Mouse (Mus musculus) midbrain, embryonic 13.5 days (tissue): Measurements from ENCODE around the gene Fbxo42. TPM values are rescaled to one million over a fixed set of nuclear protein-coding genes. Genes with fewer than 3 reads are reported as not detected.

Experiments
- ATAC-seq: fragments of 200-750 bp; cut with Nextera tagmentation; 2 replicates; pipeline ENCODE4 v1.8.0; 2017; ENCODE audit warnings: mild to moderate bottlenecking, moderate TSS enrichment, moderate library complexity
- H3K27ac ChIP-seq: fragments of 300-500 bp; sonication (generic); 2 replicates; pipeline ENCODE4 v1.5.1; 2015; ENCODE audit warnings: inconsistent platforms, mild to moderate bottlenecking, moderate library complexity
- H3K27me3 ChIP-seq: fragments of 300-500 bp; sonication (generic); 2 replicates; pipeline ENCODE4 v1.6.1; 2015; ENCODE audit warnings: mild to moderate bottlenecking, inconsistent platforms
- H3K36me3 ChIP-seq: fragments of 300-500 bp; sonication (generic); 2 replicates; pipeline ENCODE4 v1.6.1; 2015; ENCODE audit warnings: mild to moderate bottlenecking, inconsistent platforms
- H3K4me1 ChIP-seq: fragments of 300-500 bp; sonication (generic); replicated peaks from 2 replicates; pipeline ENCODE4 v1.6.1; 2015; ENCODE audit warnings: inconsistent platforms
- H3K4me2 ChIP-seq: fragments of 300-500 bp; sonication (generic); replicated peaks from 2 replicates; pipeline ENCODE4 v1.6.1; 2015; ENCODE audit warnings: moderate library complexity, mild to moderate bottlenecking, inconsistent platforms
- H3K4me3 ChIP-seq: fragments of 300-500 bp; sonication (generic); replicated peaks from 2 replicates; pipeline ENCODE4 v1.5.1; 2015; ENCODE audit warnings: mild to moderate bottlenecking, inconsistent platforms
- H3K9ac ChIP-seq: fragments of 300-500 bp; sonication (generic); replicated peaks from 2 replicates; pipeline ENCODE4 v1.6.1; 2015; ENCODE audit warnings: mild to moderate bottlenecking, inconsistent platforms
- H3K9me3 ChIP-seq: fragments of 300-500 bp; sonication (generic); 2 replicates; pipeline ENCODE4 v1.6.1; 2016; ENCODE audit warnings: mild to moderate bottlenecking, inconsistent platforms
- WGBS: fragments of 180-500 bp; shearing (Covaris S2); methylation state at CpG from one replicate; pipeline ENCODE4 v1.1.7; 2015; 5-methylcytosine and 5-hydroxymethylcytosine counted together
- polyA plus RNA-seq: library from polyadenylated mRNA; unstranded; fragments of >200 nt; fragmentation: Nextera tagmentation; extraction: Ambion mirVana; gene quantifications from 2 replicates; pipeline ENCODE4 v1.2.1, GENCODE M21; 2015

The Fbxo42 gene
- polyA plus RNA-seq: 22.9 and 26.3 TPM in 2 replicates

DNA sequence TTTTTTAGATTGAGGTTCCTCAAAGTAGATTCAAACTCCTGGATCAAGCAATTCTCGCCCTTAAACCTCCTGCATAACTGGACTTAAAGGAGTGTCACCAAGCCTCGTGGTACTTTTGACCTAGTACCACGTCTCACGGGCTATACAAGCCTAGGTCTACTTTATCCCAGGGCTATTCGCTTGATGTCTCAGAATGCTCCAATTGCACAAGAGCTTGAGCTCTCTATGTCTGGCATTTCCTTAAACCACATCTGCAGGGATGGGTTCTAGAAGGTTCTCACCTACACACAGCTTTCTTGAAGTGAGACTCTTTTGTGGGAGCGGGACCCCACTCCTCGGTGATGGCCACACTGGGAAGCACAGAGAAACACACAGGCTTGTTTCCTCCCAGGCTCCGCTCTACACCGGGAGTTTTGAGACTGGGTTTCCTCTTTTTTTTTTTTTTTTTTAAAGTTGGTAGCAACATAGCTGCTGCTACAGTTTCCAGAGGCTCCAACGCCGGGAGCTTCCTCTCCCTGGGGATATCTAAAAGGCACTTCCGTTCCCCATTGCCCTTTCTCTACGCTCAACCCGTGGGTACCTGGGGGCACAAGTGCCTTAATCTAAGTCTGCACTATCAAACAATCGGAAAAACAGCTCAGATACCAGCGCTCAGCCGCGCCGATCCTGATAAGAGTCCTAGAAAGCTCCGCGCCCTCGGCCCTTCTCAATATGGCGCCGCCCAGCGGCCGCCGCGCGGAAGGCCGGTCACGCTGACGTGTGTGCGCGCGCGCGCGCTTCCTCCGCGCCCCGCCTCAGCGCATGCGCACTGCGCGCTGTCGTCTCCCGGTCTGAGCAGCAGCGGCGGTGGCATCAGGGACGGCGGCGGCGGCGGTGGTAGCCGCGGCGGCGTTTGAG lies at the start of gene Fbxo42:
Gene Fbxo42 (plus strand): TSS at position 802 of the 897 bp plus-strand sequence.
- Histone ChIP-seq H3K4me1 (peaks cover 29% of the 10 kb centered on the region), H3K27me3 (no peaks in the 10 kb centered on the region), H3K4me2 (peak within 1 kb of the TSS; percentile 92), H3K36me3 (no peaks in the 10 kb centered on the region), H3K9me3 (no peaks in the 10 kb centered on the region), H3K27ac (peak within 1 kb of the TSS; percentile 83), H3K9ac (peak within 1 kb of the TSS; percentile 95), H3K4me3 (peak within 1 kb of the TSS; percentile 100)
- ATAC-seq: peak; percentile 83
- 9% methylated on average over 58 of the region's 58 CpGs for WGBS

- no peak for ATAC-seq
- Histone ChIP-seq H3K9me3 (no peaks in the 10 kb centered on the region), H3K9ac (no peak overlapping the region), H3K27ac (no peak overlapping the region), H3K4me3 (no peak overlapping the region), H3K27me3 (no peaks in the 10 kb centered on the region), H3K4me2 (no peak overlapping the region), H3K36me3 (no peaks in the 10 kb centered on the region), H3K4me1 (peaks cover 3% of the 10 kb centered on the region; the same call in 1 of the 2 replicates)
- 80% methylated on average over 4 of the region's 4 CpGs for WGBS
These were observed 48.8 kb upstream of the Fbxo42 start for GRCm38 (mm10) chr4:141098935-141099334.

DNA sequence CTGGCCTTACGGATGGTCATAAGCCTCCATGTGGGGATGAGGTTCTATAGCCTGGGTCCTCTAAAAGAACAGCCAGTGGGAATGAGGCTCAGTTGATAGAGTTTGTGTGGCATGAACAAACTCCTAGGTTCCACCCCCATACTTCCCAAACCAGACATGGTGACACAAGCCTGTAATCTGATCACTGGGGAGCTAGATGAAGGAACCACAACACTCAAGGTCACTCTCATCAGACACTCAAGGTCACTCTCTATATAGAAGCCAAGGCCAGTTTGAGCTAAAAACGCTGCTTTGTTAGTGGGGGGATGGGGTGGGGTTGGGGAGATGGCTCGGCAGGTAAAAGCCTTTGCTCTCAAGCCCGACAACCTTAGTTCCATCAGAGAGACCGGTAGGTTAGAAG lies 47.8 kb upstream of the Fbxo42 start:
- no peaks in the 10 kb centered on the region for H3K36me3 ChIP-seq
- H3K4me2 ChIP-seq: no peak overlapping the region
- H3K4me1 ChIP-seq: peaks cover 3% of the 10 kb centered on the region; the same call in 1 of the 2 replicates
- H3K9ac ChIP-seq: no peak overlapping the region
- H3K27ac ChIP-seq: no peak overlapping the region
- H3K4me3 ChIP-seq: no peak overlapping the region
- WGBS: 82% methylated on average over 5 of the region's 5 CpGs
- no peaks in the 10 kb centered on the region for H3K9me3 ChIP-seq
- H3K27me3 ChIP-seq: no peaks in the 10 kb centered on the region
- no peak for ATAC-seq

GRCm38 (mm10) chr4:141101291-141101690 lies 46.4 kb upstream of the Fbxo42 start:
- no peak for ATAC-seq
- no peaks in the 10 kb centered on the region for H3K36me3 ChIP-seq
- H3K27ac ChIP-seq: no peak overlapping the region
- WGBS: 90% methylated on average over 9 of the region's 9 CpGs
- no peaks in the 10 kb centered on the region for H3K27me3 ChIP-seq
- no peak overlapping the region for H3K4me2 ChIP-seq
- H3K4me1 ChIP-seq: peaks cover 3% of the 10 kb centered on the region; the same call in 1 of the 2 replicates
- no peak overlapping the region for H3K4me3 ChIP-seq
- no peak overlapping the region for H3K9ac ChIP-seq
- H3K9me3 ChIP-seq: no peaks in the 10 kb centered on the region

- ATAC-seq: no peak
- H3K4me2 ChIP-seq: no peak overlapping the region
- no peaks in the 10 kb centered on the region for H3K9me3 ChIP-seq
- WGBS: 63% methylated on average over 6 of the region's 6 CpGs
- peaks cover under 1% of the 10 kb centered on the region; the same call in 1 of the 2 replicates for H3K4me1 ChIP-seq
- no peak overlapping the region for H3K4me3 ChIP-seq
- no peaks in the 10 kb centered on the region for H3K36me3 ChIP-seq
- H3K9ac ChIP-seq: no peak overlapping the region
- H3K27ac ChIP-seq: no peak overlapping the region
- no peaks in the 10 kb centered on the region for H3K27me3 ChIP-seq
These were observed 45.9 kb upstream of the Fbxo42 start for GRCm38 (mm10) chr4:141101855-141102254.

DNA sequence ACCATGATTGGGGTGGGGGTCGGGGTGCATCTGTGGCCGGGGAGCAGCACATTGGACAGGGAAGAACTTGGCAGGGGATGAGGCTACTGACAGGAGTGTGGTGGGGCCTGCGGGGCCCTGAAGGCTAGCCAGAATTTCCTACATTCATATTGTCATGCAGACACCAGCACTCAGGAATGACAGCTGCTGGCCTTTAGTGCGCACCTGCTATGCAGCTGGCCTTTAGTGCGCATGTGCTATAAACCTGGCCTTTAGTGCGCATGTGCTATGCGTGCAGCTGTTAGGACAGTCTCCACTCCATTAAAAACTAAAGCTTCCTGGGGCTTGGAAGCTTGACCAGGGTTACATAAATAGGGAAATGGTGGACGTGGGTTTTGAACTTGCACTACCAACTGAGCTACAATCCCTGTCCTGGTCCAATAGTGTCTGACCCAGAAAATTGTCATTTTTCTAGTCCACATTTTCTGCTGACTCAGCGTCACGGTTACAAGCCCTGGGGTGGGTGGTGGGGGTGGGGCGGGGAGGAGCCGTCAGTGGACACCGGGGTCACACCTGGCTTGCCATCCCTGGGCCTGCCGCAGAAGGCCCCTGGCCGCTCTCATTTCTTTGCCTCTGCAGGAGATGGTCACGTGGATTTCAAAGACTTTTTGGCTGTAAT lies 41.1 kb upstream of the Fbxo42 start:
- Histone ChIP-seq H3K4me3 (no peak overlapping the region), H3K36me3 (peaks cover 23% of the 10 kb centered on the region), H3K27ac (no peak overlapping the region), H3K9me3 (0 out of 2 replicates have a peak, but pooled peaks cover 2% of the 10 kb centered on the region), H3K4me2 (no peak overlapping the region), H3K4me1 (no peaks in the 10 kb centered on the region), H3K9ac (no peak overlapping the region), H3K27me3 (no peaks in the 10 kb centered on the region)
- WGBS: 79% methylated on average over 16 of the region's 16 CpGs
- ATAC-seq: no peak

DNA sequence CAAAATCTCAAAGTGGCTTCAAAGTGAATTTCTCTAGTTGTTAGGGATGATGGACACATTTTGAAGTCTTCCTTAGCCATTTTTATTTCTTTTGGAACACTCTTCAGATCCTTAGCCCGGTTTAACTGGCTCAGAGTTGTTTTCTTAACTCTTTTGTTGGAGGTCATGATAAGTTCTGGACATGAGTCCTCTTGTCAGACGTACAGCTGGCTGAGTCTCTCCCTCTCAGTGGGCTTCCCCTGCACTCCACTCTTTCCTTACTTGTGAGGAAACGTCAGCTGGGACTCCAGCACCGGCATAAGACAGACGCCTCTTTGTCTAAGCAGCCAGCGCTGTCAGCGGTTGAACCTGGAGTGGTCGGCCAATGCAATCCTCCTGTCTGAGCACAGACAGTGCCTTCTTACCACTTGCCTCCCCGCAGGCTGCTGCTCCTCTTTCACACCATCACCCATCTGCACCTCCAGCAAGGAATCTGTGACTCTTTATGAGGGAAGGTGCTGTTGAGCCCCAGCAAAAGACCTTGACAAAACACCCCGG lies 39.4 kb upstream of the Fbxo42 start:
- no peak overlapping the region for H3K27ac ChIP-seq
- peaks cover 38% of the 10 kb centered on the region for H3K36me3 ChIP-seq
- H3K4me2 ChIP-seq: no peak overlapping the region
- 0 out of 2 replicates have a peak, but pooled peaks cover 2% of the 10 kb centered on the region for H3K9me3 ChIP-seq
- no peaks in the 10 kb centered on the region for H3K27me3 ChIP-seq
- no peak overlapping the region for H3K9ac ChIP-seq
- no peaks in the 10 kb centered on the region for H3K4me1 ChIP-seq
- WGBS: 62% methylated on average over 10 of the region's 10 CpGs
- no peak overlapping the region for H3K4me3 ChIP-seq
- no peak for ATAC-seq

GRCm38 (mm10) chr4:141113831-141114230 lies 33.9 kb upstream of the Fbxo42 start:
- peaks cover 89% of the 10 kb centered on the region for H3K36me3 ChIP-seq
- H3K27ac ChIP-seq: peak overlapping the region; percentile 6; the same call in 1 of the 2 replicates
- peaks cover 17% of the 10 kb centered on the region for H3K4me1 ChIP-seq
- no peak overlapping the region for H3K4me3 ChIP-seq
- 0 out of 2 replicates have a peak, but pooled peaks cover 2% of the 10 kb centered on the region for H3K9me3 ChIP-seq
- H3K27me3 ChIP-seq: no peaks in the 10 kb centered on the region
- H3K9ac ChIP-seq: no peak overlapping the region
- no peak overlapping the region for H3K4me2 ChIP-seq
- 78% methylated on average over 7 of the region's 7 CpGs for WGBS
- peak; percentile 5; the same call in 1 of the 2 replicates for ATAC-seq

DNA sequence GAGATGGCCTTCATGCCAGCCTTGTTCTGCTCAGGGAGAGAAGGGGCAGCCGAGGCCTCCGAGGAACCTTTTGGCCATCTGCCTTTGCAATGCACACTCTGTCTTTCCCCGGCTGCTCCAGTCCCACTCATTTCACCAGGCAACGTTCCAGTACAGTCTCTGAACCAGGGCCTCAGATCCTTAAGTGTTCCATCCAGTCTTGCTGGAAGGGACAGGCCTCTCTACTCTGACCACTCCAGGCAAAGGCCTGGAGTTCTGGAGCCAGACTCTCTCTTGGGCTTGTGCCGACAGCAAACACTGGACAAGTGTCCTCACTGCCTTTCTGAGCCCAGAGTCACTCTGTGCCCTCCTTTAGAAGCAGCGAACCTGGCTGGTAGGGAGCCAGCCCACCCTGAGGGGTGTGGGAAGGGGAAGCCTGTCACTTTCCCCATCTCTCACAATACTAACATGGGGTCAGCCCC lies 33.2 kb upstream of the Fbxo42 start:
- no peak for ATAC-seq
- Histone ChIP-seq H3K4me2 (no peak overlapping the region), H3K9ac (no peak overlapping the region), H3K36me3 (peaks cover 89% of the 10 kb centered on the region), H3K27me3 (no peaks in the 10 kb centered on the region), H3K9me3 (0 out of 2 replicates have a peak, but pooled peaks cover 2% of the 10 kb centered on the region), H3K4me1 (peaks cover 24% of the 10 kb centered on the region), H3K27ac (peak overlapping the region; percentile 6; the same call in 1 of the 2 replicates), H3K4me3 (no peak overlapping the region)
- 72% methylated on average over 6 of the region's 6 CpGs for WGBS

DNA sequence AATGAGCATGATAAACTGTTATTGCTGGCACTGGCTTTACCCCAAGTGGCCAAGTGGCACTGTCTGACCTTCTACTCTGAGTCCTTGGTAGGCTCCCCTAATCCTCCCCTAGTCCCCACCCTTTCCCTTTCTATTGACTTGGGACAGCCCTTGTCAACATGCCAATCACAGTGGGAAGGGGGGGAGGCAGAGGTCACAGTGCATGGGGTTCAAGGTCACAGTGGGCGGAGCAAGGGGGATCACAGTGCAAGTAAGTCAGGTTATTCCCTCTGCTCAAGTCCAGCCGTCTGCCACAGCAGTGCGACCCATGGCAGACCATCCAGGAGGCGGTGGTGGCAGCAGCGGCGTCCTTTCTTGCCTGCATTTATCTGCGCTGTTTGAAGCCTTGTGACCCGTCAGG lies 32.3 kb upstream of the Fbxo42 start:
- H3K27me3 ChIP-seq: no peaks in the 10 kb centered on the region
- no peak for ATAC-seq
- H3K9ac ChIP-seq: no peak overlapping the region
- no peak overlapping the region for H3K4me3 ChIP-seq
- no peak overlapping the region for H3K4me2 ChIP-seq
- peaks cover 33% of the 10 kb centered on the region for H3K4me1 ChIP-seq
- H3K36me3 ChIP-seq: peaks cover 81% of the 10 kb centered on the region
- no peak overlapping the region for H3K27ac ChIP-seq
- 57% methylated on average over 8 of the region's 8 CpGs for WGBS
- no peaks in the 10 kb centered on the region for H3K9me3 ChIP-seq

DNA sequence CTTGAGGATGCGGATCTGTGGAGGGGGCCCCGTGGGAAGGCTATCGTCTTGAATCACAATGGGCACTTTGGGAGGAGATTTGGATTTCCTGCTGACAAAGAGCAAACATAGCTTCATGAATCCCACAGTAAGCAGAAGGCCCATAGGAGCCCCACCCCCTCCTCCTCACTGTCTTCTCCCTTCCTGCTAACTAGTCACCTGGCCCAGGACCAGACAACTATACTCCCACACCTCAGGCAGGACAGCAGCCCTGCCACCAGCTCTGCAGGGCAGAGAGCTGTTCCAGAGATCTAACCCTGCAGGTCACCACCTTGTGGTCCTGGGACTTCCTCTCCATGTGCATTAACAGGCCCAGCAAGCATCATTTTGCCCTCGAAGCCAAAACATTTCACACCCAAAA lies 29.0 kb upstream of the Fbxo42 start:
- no peak overlapping the region for H3K4me2 ChIP-seq
- H3K4me3 ChIP-seq: no peak overlapping the region
- H3K27me3 ChIP-seq: no peaks in the 10 kb centered on the region
- H3K9ac ChIP-seq: no peak overlapping the region
- peaks cover 52% of the 10 kb centered on the region for H3K4me1 ChIP-seq
- H3K27ac ChIP-seq: no peak overlapping the region
- ATAC-seq: no peak
- H3K9me3 ChIP-seq: no peaks in the 10 kb centered on the region
- peaks cover 49% of the 10 kb centered on the region for H3K36me3 ChIP-seq
- WGBS: 61% methylated on average over 4 of the region's 4 CpGs

- Histone ChIP-seq H3K4me3 (no peak overlapping the region), H3K27me3 (no peaks in the 10 kb centered on the region), H3K36me3 (peaks cover 31% of the 10 kb centered on the region), H3K9ac (no peak overlapping the region), H3K4me2 (no peak overlapping the region), H3K4me1 (peaks cover 49% of the 10 kb centered on the region), H3K9me3 (no peaks in the 10 kb centered on the region), H3K27ac (no peak overlapping the region)
- peak; percentile 79 for ATAC-seq
- WGBS: 22% methylated on average over 11 of the region's 11 CpGs
These were observed 27.0 kb upstream of the Fbxo42 start for GRCm38 (mm10) chr4:141120700-141121099.
